Mouse (Mus musculus): Measurements from ENCODE around the gene Fam228a.
"Not testable (repeated sequence)": the region's sequence is repeated elsewhere in the genome, so short reads cannot be mapped to it uniquely, and the experiment has no call there.

Gene Fam228a

DNA sequence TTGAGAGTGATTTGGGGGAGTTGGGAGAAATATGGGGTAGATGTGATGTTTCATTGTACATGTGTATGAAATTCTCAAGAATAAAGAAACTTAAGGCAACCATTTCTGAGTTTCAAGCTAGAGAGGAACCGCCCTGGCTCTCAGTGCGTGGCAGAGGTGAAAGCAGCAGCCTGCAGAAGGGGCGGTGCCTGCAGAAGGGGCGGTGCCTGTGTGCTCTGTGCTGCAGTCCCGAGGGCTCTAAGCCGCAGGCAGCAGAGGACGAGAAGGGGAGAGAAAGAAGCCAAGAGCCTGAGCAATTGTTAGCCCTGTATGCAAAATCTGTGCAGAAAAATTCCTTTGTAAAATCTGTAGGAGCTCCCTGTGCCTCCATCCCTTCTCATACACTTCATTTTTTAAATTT, 20.8 kb downstream of the Fam228a start:
- no peak for DNase-seq

DNA sequence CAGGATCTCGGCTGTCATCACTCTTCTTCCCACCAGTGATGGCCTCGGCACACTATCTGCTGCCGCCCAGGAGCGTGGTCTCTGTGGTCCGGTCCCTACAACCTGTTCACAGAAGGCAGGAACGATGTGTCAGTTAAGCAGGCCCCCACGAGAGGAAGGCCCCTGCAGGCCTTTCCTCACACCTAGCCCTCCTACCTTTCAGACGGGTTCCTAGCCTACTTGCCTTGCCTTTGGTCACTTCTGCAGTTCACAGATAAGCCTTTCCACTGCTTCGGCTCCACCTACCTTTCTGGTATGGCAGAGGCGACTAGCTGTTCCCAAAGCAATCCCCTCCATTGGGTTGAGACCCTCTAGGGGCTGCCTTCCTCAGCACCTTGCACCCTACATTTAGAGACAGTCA, 22.6 kb downstream of the Fam228a start:
- no peak for DNase-seq

DNA sequence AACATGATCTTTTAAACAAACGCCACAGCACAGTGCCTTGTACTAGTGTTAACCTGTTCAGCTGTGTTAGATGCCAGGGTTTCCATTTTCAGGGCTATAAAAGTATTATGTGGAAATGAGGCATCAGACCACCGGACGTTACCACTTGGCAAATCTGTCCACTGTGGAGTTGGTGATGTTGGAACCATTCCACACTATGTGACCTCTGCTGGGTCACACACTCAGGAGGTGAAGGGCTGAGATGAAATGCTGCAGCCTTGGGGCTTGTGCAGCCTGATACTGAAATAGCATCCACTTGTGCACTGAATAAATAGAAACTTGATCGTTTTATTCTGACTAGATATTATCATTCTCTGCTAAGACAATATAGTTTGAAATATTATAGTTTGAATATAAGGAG, 24.9 kb downstream of the Fam228a start:
- no peak for DNase-seq

DNA sequence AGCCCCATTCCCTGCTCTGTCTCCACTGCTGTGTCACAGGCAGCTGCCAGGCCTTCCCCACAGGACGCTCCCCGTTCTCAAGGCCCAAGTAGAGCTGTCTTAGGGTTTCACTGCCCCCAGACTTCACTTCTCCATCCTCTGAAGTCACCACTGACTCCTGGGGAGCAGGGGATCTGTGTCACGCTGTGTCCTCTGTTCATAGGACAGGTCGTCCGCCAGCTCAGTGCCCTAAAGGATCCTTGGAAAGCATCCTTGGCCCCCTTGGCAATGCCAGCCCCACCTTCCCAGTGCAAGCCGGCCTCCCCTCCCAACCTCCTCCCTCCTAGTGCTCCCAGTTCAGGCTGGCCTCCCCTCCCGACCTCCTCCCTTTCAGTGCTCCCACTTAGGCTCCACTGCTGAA, 28.3 kb downstream of the Fam228a start:
- DNase-seq: no peak

DNA sequence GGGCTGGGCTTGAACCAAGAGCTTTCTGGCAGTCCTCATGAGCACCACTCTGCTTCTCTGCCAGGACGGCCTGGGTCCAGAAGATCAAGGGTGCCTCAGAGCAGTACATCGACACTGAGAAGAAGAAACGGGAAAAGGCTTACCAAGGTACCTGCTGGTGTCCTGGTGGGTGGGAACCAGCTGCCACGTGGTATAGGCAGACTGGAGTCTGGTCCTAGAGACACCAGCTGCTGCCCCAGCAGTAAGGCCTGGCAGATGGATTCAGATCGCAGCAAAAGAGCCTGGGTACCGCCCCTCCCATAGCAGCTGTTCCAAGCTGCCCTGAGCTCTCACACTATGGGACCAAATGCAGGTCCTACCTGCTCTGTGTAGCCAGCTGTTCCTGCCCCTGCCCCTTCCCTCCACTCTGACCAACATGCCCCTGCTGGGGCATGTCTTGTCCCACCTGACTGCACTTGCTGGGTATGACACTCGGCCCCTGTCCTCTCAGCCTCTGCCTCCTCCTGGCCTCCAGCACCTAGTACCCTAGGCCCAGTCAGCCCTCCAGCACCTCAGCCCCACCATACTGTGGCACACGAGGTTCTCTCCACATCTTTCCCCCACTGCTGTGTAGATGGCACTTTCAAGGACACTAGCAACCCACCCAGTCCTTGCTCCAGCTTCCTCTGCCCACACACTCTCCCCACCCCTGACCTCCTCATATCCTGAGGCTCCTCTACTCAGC, 29.2 kb downstream of the Fam228a start:
- DNase-seq: no peak

DNA sequence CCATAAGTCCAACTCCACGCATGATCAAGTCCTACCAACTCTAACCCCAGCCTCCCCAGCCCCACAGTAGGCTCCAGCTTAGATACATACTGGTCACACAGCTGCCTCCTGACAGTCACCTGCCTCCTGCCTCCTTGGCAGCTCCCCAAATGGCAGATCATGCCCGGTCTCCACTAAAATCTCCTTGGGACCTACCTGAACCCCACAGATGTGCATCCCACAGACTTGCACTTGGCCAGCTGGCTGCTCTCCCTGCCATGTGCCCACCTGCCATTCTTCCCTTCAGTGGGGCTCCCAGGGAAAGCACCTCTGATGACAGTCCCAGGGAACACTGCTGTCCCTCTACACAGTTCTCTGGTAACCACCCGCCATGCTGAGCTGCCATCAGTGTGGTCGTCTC, 29.9 kb downstream of the Fam228a start:
- DNase-seq: no peak

DNA sequence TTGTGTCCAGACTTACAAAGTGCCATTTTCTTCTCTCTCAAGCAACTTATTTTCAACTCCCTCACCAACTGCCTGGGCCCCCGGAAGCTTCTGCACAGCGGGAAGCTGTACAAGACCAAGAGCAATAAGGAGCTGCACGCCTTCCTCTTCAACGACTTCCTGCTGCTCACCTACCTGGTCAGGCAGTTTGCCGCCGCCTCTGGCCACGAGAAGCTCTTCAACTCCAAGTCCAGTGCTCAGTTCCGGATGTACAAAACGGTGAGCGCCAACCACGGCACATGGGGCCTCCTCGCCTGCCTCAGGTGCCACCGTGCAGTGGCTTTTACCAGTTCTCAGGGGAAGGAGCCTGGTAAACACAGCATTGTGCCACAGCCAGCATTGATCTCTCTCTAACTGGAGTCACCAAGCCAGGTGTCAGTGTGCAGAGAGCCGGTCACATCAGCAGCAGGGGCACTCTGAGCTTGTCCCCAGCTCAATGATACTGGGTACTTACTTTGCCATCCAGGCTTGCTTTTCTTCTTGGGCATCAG, 30.7 kb downstream of the Fam228a start:
- DNase-seq: no peak

DNA sequence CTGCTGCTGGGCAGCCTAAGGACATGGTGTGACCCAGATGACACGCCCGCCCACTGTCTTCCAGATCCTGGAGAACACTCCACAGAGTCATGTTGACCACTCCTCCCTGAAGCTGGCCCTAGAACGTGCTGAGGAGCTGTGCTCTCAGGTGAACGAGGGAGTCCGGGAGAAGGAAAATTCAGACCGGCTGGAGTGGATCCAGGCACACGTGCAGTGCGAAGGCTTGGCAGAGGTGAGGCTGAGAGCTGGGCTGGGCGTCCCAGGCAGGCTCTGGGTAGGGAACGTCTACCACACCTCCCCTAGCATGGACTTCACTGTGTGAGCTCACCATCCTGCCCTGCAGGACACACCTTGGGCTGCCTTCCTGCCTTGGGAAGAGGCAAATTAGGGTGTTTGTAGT, 31.3 kb downstream of the Fam228a start:
- no peak for DNase-seq

DNA sequence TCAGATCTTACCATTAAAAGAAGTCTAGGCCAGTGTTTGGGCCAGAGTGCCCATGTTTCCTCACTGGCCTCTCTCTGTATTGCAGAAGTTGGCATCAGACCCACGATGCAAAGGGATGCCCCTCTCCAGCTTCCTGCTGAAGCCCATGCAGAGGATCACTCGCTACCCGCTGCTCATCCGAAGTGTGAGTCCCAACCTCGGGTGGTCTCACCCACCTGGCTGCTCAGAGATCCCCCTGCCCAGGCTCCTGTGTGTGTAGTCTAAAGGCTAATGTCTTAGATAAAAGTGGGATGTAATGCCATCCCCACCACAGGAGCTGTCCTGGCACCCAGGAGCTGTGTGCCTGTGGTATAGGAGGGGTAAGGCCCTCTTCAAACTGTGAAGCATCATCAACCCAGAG, 32.1 kb downstream of the Fam228a start:
- no peak for DNase-seq

DNA sequence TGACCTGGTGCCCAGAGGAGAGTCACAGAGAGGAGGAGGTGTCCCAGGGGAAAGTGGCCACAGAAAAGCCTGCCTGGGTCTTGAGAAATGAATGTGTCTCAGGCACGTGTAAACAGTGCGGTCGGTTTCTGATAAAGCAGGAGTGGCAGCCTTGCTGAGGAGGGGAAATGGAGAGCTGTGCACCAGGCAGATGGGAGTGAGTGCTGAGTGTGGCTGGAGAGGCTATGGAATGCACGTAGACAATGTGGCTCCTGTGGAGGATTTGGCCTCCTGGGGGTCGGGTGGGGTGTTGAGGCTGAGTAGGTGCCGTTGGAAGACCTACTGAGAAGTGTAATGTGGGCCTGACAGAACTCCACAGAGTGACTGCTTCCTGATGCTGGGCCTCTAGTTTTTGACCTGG, 32.6 kb downstream of the Fam228a start:
- not testable (repeated sequence) for DNase-seq

DNA sequence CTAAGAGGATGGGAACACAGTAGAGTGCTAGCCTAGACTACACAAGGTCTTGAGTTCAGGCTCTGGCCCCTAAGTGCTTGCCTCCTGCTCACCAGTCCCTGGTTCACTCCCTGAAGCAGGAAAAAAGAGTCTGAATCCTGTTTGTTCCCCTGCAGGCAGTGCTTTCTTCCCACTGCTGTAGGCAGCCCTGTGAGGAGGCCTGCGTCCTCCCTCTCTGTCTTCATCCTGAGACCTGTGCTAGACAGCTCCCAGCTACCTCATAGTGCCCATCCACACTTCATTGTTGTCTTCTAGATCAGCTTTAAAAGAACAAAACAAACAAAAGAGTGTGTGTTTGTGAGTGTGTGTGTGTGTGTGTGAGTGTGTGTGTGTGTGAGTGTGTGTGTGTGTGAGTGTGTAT, 43.7 kb downstream of the Fam228a start:
- no peak for DNase-seq

DNA sequence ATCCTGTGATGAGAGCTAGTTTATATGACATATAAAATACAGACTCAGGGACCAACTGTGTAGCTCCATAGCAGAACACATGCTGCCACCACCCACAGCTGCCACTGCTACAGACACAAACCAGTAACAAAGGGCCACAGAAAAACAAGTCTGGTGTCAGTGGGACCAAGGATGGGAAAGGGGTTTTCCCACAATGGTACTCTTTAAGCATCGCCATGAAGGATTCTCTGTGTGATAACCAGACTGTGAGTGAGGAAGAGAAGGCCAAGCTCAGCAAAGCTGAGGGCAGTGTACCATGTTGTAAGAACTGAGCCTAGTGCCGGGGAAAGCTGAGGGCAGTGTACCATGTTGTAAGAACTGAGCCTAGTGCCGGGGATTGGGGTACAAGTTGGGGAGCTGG, 47.0 kb downstream of the Fam228a start:
- peak; percentile 69 for DNase-seq

DNA sequence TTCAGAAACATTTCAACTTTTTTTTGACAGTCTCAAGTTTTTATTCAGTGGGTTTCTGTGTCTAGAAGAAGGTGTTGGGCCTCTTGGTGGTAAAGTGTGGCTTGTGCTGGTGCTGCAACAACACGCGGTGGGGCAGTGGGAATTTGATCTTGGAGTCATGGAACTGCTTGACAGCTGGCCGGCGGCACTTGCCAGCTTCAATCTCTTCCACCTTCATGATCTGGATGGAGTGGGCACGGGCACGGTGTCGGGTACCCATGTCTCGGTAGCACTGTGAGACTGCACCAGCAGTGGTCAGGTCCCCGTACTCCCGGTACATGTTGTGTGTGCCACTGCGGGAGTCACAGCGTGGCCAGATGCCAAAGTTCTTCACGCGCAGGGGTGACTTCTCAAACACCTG, 48.9 kb downstream of the Fam228a start:
- no peak for DNase-seq

DNA sequence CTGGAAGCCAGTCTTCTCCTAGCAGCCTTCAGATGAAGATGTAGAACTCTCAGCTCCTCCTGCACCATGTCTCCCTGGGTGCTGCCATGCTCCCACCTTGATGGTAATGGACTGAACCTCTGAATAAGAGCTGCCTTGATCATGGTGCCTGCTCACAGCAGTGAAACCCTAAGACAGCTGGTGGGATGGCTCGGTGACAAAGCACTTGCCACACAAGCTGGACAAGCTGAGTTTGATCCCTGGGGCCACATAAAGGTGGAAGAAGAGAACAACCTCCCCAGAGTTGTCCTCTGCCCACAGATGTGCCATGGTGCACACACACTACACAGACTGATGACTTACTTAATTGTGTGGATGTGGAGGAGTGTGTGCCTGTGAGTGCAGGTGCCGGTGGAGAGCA, 49.8 kb downstream of the Fam228a start:
- DNase-seq: no peak

DNA sequence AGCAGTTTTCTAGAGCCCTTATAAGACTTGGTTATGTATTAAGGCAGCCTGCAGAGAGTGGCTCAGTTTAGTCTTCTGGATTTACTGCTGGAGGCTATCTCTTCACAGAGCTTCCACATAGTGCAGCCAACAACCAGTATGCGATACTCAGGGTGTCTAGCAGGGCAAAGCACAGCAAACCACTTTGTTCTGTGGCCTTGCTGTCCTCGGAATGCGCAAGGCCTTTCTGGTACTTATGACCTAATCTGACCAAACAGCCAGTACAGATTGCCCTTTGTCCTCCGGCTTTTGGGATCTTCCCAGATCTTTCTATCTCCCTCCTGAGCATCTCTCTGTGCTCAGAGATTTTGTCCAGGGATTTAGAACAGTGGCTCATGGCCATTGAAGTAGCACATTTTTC, 52.8 kb downstream of the Fam228a start:
- DNase-seq: peak; percentile 75

DNA sequence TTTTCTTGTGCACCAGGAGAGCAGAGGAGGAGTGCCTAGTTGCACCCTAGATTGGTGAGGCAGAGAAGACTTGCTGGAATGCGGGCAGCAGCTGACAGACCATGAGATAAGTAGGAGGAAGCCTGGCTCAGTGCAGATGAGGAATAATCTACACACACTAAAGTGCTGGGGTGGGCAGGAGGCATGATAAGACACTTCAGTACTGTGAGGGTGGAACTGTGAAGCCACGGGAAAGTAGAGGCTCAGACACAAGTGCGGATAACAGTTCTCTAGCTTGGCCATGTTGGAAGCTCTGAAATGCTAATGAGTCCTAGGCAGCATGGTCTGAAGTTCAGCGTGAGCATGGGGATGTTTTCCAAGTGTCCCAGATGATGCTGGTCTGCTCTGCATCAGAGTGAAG, 58.3 kb downstream of the Fam228a start:
- peak; percentile 83 for DNase-seq

DNA sequence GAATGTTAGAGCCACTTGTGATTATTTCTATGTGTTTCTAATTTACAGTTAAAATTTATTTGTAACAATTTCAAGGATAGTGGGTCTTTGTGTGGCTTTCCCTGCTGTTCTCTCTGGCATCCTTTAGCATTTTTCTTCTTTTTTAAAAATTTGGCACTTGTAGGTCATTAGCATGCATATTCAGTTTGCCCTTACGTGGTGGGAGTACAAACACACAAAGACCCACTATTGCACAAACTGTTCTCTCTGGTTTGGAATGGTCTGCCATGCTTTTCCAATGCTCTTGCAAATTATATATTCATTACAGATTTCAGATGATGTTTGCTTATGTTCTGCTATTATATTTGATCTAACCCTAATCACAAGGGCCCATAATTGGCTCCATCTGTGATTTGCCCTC, 61.9 kb downstream of the Fam228a start:
- DNase-seq: peak; percentile 44

DNA sequence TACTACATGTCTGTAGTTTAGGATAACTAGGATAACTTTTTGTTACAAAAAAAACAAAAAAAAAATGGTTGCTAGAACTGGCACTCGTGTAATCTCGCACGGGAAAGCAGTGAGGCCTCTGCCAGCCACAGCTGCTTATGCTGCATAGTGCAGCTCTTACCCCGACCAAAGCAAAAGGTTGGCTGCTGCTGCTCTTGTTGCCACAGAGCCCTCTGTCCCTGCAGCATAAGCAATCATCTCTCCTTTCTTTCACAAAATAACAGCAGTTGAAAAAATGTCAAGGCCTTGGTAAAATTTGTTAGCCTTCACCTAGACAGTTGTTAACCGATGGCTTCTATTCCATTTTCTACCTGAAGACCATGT, 72.6 kb downstream of the Fam228a start:
- peak; percentile 47 for DNase-seq

DNA sequence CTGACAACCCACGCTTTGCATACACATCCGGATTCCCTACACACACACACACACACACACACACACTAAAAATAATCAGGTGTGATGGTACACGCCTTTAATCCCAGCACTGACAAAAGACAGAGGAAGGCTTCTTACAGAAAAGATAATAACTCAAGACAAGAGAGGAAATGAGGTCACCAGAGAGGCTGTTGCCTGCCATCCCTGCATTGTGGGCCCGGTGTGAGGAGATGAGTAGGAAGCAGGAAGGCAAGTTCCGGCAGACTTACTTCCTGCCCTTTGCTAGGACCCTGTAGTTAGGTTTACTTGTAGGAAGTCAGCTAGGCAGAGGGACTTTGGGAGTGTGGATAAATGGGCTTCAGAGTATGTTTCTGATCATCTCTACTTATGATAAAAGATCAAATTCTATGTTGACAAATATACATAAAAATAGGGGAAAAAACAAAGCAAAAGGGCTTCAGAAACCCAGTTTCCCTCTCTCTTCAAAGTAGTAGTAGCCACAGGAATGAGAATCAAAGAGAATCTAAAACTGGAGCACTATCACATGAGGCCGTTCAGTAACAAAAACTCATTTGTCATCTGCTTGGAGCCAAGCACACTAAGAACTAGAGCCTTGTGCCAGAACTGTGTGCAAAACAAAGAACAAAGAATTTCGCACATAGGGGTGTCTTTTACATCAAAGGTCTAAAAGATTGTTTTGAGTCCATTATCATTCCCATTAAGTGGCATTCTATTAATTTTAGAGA, 73.1 kb downstream of the Fam228a start:
- no peak for DNase-seq

Data from layer of hippocampus, adult 9-11 months (tissue).